Mouse (Mus musculus) lung, embryonic 14.5 days (tissue): ENCODE data around the gene Nxt1. TPM values are rescaled to one million over a fixed set of nuclear protein-coding genes. Genes with fewer than 3 reads are reported as not detected.

ENCODE experiments used
- ATAC-seq: fragments of 200-750 bp; cut with Nextera tagmentation; 2 replicates; pipeline ENCODE4 v1.8.0; 2017; ENCODE audit warnings: mild to moderate bottlenecking, moderate TSS enrichment, moderate library complexity; ENCODE audit not compliant: insufficient read depth
- DNase-seq: peaks from one replicate; pipeline ENCODE4 v3.0.0-alpha.2; 2015
- H3K27ac ChIP-seq: fragments of 300-500 bp; sonication (generic); 2 replicates; pipeline ENCODE4 v1.5.1; 2014; ENCODE audit warnings: low read depth, mild to moderate bottlenecking, moderate library complexity
- H3K27me3 ChIP-seq: fragments of 300-500 bp; sonication (generic); 2 replicates; pipeline ENCODE4 v1.6.1; 2014; ENCODE audit warnings: low read length, control low read depth; ENCODE audit not compliant: insufficient read depth
- H3K36me3 ChIP-seq: fragments of 300-500 bp; sonication (generic); 2 replicates; pipeline ENCODE4 v1.6.1; 2014; ENCODE audit warnings: control low read depth; ENCODE audit not compliant: insufficient read depth
- H3K4me1 ChIP-seq: fragments of 300-500 bp; sonication (generic); 2 replicates; pipeline ENCODE4 v1.6.1; 2014; ENCODE audit warnings: antibody characterized with exemption, control low read depth; ENCODE audit not compliant: insufficient read depth
- H3K4me2 ChIP-seq: fragments of 300-500 bp; sonication (generic); 2 replicates; pipeline ENCODE4 v1.6.1; 2014; ENCODE audit warnings: mild to moderate bottlenecking
- H3K4me3 ChIP-seq: fragments of 300-500 bp; sonication (generic); 2 replicates; pipeline ENCODE4 v1.5.1; 2014; ENCODE audit warnings: low read depth, low read length
- H3K9ac ChIP-seq: fragments of 300-500 bp; sonication (generic); 2 replicates; pipeline ENCODE4 v1.6.1; 2014
- H3K9me3 ChIP-seq: fragments of 300-500 bp; sonication (generic); 2 replicates; pipeline ENCODE4 v1.6.1; 2016; ENCODE audit warnings: low read depth, low read length, control low read depth
- CTCF ChIP-seq: IDR thresholded peaks from 2 replicates; pipeline ENCODE4 v1.5.1; 2016; ENCODE audit warnings: antibody characterized with exemption, low read depth
- WGBS: fragments of 180-500 bp; shearing (Covaris S2); extraction: QIAGEN DNeasy Blood & Tissue Kit; methylation state at CpG from one replicate; pipeline ENCODE4 v1.1.7; 2014; 5-methylcytosine and 5-hydroxymethylcytosine counted together
- polyA plus RNA-seq: library from polyadenylated mRNA; unstranded; fragments of >200 nt; fragmentation: Nextera tagmentation; extraction: Ambion mirVana; gene quantifications from 2 replicates; pipeline ENCODE4 v1.2.1, GENCODE M21; 2014

Nxt1 gene
- polyA plus RNA-seq, 1 experiment from 2014 or later: 115 TPM

- no peaks in the 10 kb centered on the region for H3K9me3 ChIP-seq
- peak; percentile 5 for DNase-seq
- H3K27ac ChIP-seq: no peak overlapping the region
- H3K4me1 ChIP-seq: no peaks in the 10 kb centered on the region
- TF ChIP-seq CTCF: no peak
- no peak for ATAC-seq
- WGBS: 33% methylated on average over 1 of the region's 1 CpGs
- no peak overlapping the region for H3K9ac ChIP-seq
- no peaks in the 10 kb centered on the region for H3K36me3 ChIP-seq
- H3K4me3 ChIP-seq: no peak overlapping the region
- H3K4me2 ChIP-seq: no peak overlapping the region
- H3K27me3 ChIP-seq: no peaks in the 10 kb centered on the region
Measured at GRCm38 (mm10) chr2:148642610-148643370, 29.6 kb upstream of the Nxt1 start.

GRCm38 (mm10) chr2:148644421-148645000 lies 27.9 kb upstream of the Nxt1 start:
- 64% methylated on average over 6 of the region's 6 CpGs for WGBS
- no peak overlapping the region for H3K4me2 ChIP-seq
- no peaks in the 10 kb centered on the region for H3K4me1 ChIP-seq
- DNase-seq (no peak), ATAC-seq (no peak)
- H3K9me3 ChIP-seq: no peaks in the 10 kb centered on the region
- H3K9ac ChIP-seq: no peak overlapping the region
- H3K36me3 ChIP-seq: no peaks in the 10 kb centered on the region
- no peak overlapping the region for H3K27ac ChIP-seq
- no peak for TF ChIP-seq CTCF
- H3K4me3 ChIP-seq: no peak overlapping the region
- no peaks in the 10 kb centered on the region for H3K27me3 ChIP-seq

GRCm38 (mm10) chr2:148650587-148651357 lies 21.6 kb upstream of the Nxt1 start:
- H3K9ac ChIP-seq: no peak overlapping the region
- ATAC-seq: no peak
- TF ChIP-seq CTCF: no peak

GRCm38 (mm10) chr2:148654961-148655360 lies 17.4 kb upstream of the Nxt1 start:
- no peak overlapping the region for H3K4me3 ChIP-seq
- no peaks in the 10 kb centered on the region for H3K36me3 ChIP-seq
- no peaks in the 10 kb centered on the region for H3K4me1 ChIP-seq
- H3K27ac ChIP-seq: no peak overlapping the region
- peak; percentile 83; the same call in 1 of the 2 replicates for ATAC-seq
- no peaks in the 10 kb centered on the region for H3K27me3 ChIP-seq
- TF ChIP-seq CTCF: peak; percentile 82
- no peak overlapping the region for H3K9ac ChIP-seq
- no peaks in the 10 kb centered on the region for H3K9me3 ChIP-seq
- peak; percentile 90 for DNase-seq
- H3K4me2 ChIP-seq: no peak overlapping the region
- WGBS: 3% methylated on average over 3 of the region's 3 CpGs

More at GRCm38 (mm10) chr2:148650587-148651357, 21.6 kb upstream of the Nxt1 start:
- no peak for DNase-seq
- WGBS: 19% methylated on average over 3 of the region's 3 CpGs
- Histone ChIP-seq H3K27ac (no peak overlapping the region), H3K4me3 (no peak overlapping the region), H3K4me1 (no peaks in the 10 kb centered on the region), H3K27me3 (no peaks in the 10 kb centered on the region), H3K4me2 (no peak overlapping the region), H3K9me3 (no peaks in the 10 kb centered on the region), H3K36me3 (no peaks in the 10 kb centered on the region)

- H3K9me3 ChIP-seq: no peaks in the 10 kb centered on the region
- no peak overlapping the region for H3K9ac ChIP-seq
- H3K4me1 ChIP-seq: no peaks in the 10 kb centered on the region
- 92% methylated on average over 1 of the region's 1 CpGs for WGBS
- no peaks in the 10 kb centered on the region for H3K36me3 ChIP-seq
- TF ChIP-seq CTCF: no peak
- no peak overlapping the region for H3K4me2 ChIP-seq
- H3K27me3 ChIP-seq: no peaks in the 10 kb centered on the region
- ATAC-seq (no peak), DNase-seq (no peak)
- no peak overlapping the region for H3K4me3 ChIP-seq
- H3K27ac ChIP-seq: no peak overlapping the region
Measured at GRCm38 (mm10) chr2:148663458-148663857, 8.9 kb upstream of the Nxt1 start.

- H3K4me2 ChIP-seq: peak overlapping the region; percentile 56
- peak overlapping the region; percentile 36 for H3K9ac ChIP-seq
- H3K36me3 ChIP-seq: peaks cover 28% of the 10 kb centered on the region
- no peak for TF ChIP-seq CTCF
- 15% methylated on average over 26 of the region's 26 CpGs for WGBS
- H3K27me3 ChIP-seq: no peaks in the 10 kb centered on the region
- H3K9me3 ChIP-seq: no peaks in the 10 kb centered on the region
- ATAC-seq (no peak), DNase-seq (peak; percentile 88)
- peak overlapping the region; percentile 31 for H3K4me3 ChIP-seq
- H3K27ac ChIP-seq: peak overlapping the region; percentile 61; the same call in 1 of the 2 replicates
- H3K4me1 ChIP-seq: peaks cover 7% of the 10 kb centered on the region; the same call in 1 of the 2 replicates
Measured at GRCm38 (mm10) chr2:148677801-148678200, 5.4 kb downstream of the Nxt1 start.

GRCm38 (mm10) chr2:148679346-148679745 lies 6.9 kb downstream of the Nxt1 start:
- Histone ChIP-seq H3K36me3 (peaks cover 37% of the 10 kb centered on the region), H3K27ac (peak overlapping the region; percentile 93), H3K4me2 (peak overlapping the region; percentile 89), H3K9me3 (no peaks in the 10 kb centered on the region), H3K27me3 (no peaks in the 10 kb centered on the region), H3K9ac (no peak overlapping the region), H3K4me3 (no peak overlapping the region), H3K4me1 (0 out of 2 replicates have a peak, but pooled peaks cover 4% of the 10 kb centered on the region)
- peak; percentile 4; the same call in 1 of the 2 replicates for ATAC-seq
- DNase-seq: peak; percentile 83
- no peak for TF ChIP-seq CTCF
- 5% methylated on average over 9 of the region's 9 CpGs for WGBS
